Mouse (Mus musculus): ENCODE results near the gene Strbp.
"Not testable (repeated sequence)": the region's sequence is repeated elsewhere in the genome, so short reads cannot be mapped to it uniquely, and the experiment has no call there.

Strbp gene

DNA sequence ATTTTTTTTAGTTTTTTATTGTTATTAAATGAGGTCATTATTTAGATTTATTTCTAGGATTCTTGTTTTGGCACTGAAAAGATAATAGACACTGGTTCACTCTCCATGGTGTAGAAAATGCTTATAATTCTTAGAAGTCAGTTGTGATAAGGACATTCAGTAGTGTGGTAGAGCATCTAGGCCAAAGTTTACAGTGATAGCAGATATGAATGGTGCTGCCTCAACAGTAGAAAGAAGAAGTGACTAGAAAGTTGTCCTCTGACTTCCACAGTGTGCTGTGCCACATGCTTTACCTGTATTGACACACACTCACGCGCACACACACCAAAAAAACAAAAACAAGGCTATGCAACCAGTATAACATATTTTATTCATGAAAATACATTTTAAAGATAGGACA lies 174.3 kb downstream of the Strbp start:
- no peak for DNase-seq (ENCODE audit: extremely low spot score, low spot score)

DNA sequence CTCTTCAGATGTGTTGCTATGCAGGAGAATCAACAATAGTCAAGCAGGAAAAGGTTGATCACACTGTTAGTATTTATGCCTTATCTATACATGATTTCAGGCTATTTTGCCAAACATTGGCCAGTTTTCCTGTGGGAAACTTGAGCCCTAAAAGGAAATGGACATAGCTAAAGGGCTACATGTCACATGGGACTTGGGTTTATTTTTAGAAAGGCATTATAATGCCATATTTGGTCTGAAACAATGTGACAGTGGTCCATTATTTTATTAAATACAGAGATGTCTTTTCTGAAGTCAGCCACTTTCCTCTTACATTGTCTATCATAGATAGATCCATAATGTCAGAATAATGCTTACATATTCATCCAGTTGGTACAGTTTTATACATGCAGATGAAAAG lies 176.1 kb downstream of the Strbp start:
- no peak for DNase-seq (ENCODE audit: extremely low spot score, low spot score)

- no peak for DNase-seq (ENCODE audit: extremely low spot score, low spot score)
Observed at GRCm38 (mm10) chr2:37519286-37519640, 184.4 kb downstream of the Strbp start.

DNA sequence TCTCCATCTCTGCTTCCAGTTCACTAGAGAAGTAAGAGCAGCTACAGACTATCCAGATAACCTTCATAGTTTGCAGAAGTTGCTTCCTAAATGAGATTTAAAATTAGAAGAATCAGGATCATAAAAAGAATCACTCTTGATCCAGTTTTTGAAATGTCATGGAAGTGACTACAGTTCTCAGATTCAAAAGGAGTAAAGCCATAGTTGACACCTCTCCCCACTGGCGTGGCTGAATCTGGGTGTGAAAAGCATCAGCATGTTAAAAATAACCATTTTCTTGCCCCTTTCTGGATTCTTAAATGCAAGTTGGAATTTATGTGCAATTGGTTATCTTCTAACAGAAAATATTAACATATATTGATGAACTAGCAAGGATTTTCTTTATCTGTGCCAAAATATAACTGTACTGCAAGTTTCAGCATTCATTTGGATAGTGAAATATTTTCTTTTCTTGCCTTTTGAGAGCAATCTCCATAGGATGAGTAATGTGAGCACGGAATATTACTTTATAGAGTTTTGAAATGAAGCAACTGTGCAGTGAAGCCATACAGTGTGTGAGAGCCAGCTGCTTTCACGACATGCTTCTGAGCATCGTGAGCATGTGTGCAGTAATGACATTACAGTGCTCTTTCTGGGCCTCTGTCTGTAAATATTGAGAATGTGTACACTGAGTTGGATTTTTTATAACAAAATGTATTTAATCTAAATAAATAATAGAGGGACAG lies 184.9 kb downstream of the Strbp start:
- DNase-seq (ENCODE audit: extremely low spot score, low spot score) = no peak

- DNase-seq (ENCODE audit: extremely low spot score, low spot score) = no peak
Observed at GRCm38 (mm10) chr2:37516922-37517462, 186.7 kb downstream of the Strbp start.

DNA sequence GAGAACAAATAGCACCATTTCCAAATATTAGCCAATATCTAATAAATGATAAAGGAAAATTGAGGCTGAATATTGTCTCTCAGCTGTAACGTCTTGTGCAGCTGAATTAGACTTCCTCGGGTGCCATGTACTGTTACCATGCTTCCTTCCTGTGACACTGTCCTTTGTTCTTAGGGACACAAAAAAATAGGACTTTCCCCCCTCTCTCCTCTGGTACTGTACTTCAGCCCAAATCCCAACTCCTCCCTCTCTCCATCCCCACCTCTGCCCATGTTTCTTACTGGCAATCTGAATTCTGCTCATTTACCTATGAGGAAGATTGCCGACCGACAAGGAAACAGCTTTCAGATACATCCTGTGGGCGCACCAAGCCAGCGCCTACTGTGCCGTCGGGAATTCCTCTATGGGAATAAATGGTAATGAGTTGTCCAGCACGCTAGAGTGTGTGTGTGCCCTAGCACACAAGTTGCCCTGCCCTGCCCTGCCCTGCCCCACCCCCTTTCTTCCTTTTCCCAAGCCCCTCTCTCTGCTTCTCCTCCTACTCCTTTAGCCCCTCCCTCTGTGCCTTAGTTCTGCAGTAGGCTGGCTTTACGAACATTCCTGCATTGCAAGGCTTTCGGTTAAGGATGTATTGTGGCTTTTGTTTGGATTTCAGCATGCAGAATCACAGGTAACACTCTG lies 187.5 kb downstream of the Strbp start, which contains the start of gene Gpr21:
Gpr21 (plus strand) TSS at position 303 of the 681 bp plus-strand sequence.
- peak; percentile 18 for DNase-seq (ENCODE audit: extremely low spot score, low spot score)

GRCm38 (mm10) chr2:37511134-37511901 lies 192.3 kb downstream of the Strbp start:
- DNase-seq (ENCODE audit: extremely low spot score, low spot score) = no peak

- DNase-seq (ENCODE audit: extremely low spot score, low spot score) = not testable (repeated sequence)
Observed at GRCm38 (mm10) chr2:37505856-37506255, 197.8 kb downstream of the Strbp start.

GRCm38 (mm10) chr2:37497321-37497720 lies 206.3 kb downstream of the Strbp start:
- DNase-seq (ENCODE audit: extremely low spot score, low spot score) = no peak

GRCm38 (mm10) chr2:37488956-37489355 lies 214.7 kb downstream of the Strbp start:
- DNase-seq (ENCODE audit: extremely low spot score, low spot score) = no peak

- no peak for DNase-seq (ENCODE audit: extremely low spot score, low spot score)
Observed at GRCm38 (mm10) chr2:37486408-37486807, 217.3 kb downstream of the Strbp start.

- no peak for DNase-seq (ENCODE audit: extremely low spot score, low spot score)
Observed at GRCm38 (mm10) chr2:37485370-37485769, 218.3 kb downstream of the Strbp start.

DNA sequence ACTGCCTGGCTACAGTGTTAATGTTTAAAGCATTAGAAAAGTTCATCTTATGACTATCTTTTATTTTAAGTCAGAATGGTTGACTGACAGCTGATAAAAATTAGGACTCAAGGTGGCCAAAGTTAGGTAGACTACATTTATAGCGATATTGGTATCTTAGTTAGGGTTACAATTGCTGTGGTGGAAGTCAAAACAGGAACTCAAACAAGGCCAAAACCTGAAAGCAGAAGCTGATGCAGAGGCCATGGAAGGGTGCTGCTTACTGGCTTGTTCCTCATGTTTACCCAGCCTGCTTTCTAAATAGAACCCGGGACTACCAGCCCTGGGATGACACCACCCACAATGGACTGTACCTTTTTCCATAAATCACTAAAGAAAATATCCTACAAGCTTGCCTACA lies 219.5 kb downstream of the Strbp start:
- no peak for DNase-seq (ENCODE audit: extremely low spot score, low spot score)

GRCm38 (mm10) chr2:37480039-37480438 lies 223.6 kb downstream of the Strbp start:
- no peak for DNase-seq (ENCODE audit: extremely low spot score, low spot score)

GRCm38 (mm10) chr2:37479559-37479958 lies 224.1 kb downstream of the Strbp start:
- no peak for DNase-seq (ENCODE audit: extremely low spot score, low spot score)

DNA sequence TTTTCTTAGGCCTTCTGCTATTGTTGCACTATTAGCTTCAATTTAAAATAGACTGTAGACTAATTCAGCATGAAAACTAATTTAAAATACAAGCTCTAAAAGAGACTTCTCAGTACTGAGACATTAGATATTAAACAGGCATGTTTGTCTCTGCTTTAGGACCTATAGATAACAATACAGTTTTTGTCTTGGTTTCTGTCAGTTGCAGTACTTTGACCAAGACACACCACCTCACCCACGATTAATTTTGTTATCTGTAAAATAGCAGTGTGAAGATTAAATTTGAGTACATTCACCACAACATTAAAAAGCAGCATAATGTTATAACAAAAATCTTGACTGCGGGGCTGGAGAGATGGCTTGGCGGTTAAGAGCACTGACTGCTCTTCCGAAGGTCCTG lies 237.4 kb downstream of the Strbp start:
- DNase-seq (ENCODE audit: extremely low spot score, low spot score) = no peak

DNA sequence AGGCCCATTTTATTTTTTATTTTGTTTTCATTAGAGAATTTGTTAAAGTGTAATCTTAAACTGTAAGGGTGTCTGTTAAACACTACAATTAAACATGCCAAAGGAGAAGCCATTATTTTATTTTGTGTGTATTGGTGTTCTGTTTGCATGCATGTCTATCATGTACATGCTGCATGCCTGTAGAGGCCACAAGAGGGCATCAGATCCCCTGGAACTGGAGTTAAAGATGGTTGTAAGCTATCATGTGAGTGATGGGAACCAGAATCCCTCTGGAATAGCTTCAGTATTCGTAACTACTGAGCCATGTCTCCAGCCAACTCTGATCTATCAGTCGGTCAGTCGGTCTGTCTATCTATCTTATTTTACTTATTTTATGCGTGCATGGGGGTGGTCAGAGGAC lies 243.0 kb downstream of the Strbp start:
- no peak for DNase-seq (ENCODE audit: extremely low spot score, low spot score)

GRCm38 (mm10) chr2:37452376-37452760 lies 251.3 kb downstream of the Strbp start:
- no peak for DNase-seq (ENCODE audit: extremely low spot score, low spot score)

- peak; percentile 91 for DNase-seq (ENCODE audit: extremely low spot score, low spot score)
Observed at GRCm38 (mm10) chr2:37451667-37452375, 251.8 kb downstream of the Strbp start.

GRCm38 (mm10) chr2:37442611-37443591 lies 260.8 kb downstream of the Strbp start, which contains the start of the genes Zbtb26, Zbtb6 and Rabgap1:
Gene Zbtb26 (minus strand): TSS chr2:37443135.
Gene Zbtb6 (minus strand): TSS chr2:37443171.
Gene Rabgap1 (plus strand): TSS chr2:37443279.
- peak; percentile 96 for DNase-seq (ENCODE audit: extremely low spot score, low spot score)

All from neural tube, embryonic 10.5 days (tissue).